Mouse (Mus musculus): Measurements from ENCODE around the gene Ttc37. TPM values are rescaled to one million over a fixed set of nuclear protein-coding genes. Genes with fewer than 3 reads are reported as not detected.

Ttc37 gene
- polyA plus RNA-seq, 1 experiment from 2014 or later, result 9.9 TPM

DNA sequence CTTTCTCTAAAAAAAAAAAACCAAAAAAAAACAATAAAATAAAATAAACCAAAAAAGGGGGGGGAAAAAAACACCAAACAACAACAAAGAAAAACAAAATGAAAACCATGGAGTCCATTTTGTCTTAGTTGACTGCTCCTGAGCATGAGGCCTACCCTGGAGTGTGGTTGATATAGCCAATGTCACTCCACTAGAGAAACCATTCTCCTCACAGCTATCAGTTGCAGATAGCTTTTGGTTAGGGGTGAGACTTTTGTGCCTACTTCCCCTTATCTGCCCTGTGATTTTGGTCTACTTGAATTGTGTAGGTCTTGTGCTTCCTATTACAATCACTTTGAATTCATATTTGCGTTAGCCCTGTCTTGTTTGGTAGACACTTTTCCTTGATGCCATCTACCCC lies 59.0 kb downstream of the Ttc37 start:
- Histone ChIP-seq H3K27me3 (ENCODE audit: control insufficient read depth, insufficient read depth, low read length) (no peaks in the 10 kb centered on the region), H3K4me1 (ENCODE audit: control insufficient read depth in 2 of 2, insufficient read depth in 2 of 2, low read length in 2 of 2) (no peaks in the 10 kb centered on the region), H3K36me3 (ENCODE audit: control insufficient read depth, insufficient read depth, low read length) (peaks cover 76% of the 10 kb centered on the region), H3K4me2 (ENCODE audit: low read length) (no peak overlapping the region), H3K27ac (replicated peaks in 1 of 2; ENCODE audit: control insufficient read depth in 1 of 2, insufficient read depth in 1 of 2, low read depth in 2 of 2, low read length in 2 of 2) (no peak overlapping the region), H3K9me3 (ENCODE audit: control insufficient read depth, low read length) (no peaks in the 10 kb centered on the region), H3K4me3 (ENCODE audit: control insufficient read depth in 1 of 2, insufficient read depth in 1 of 2, low read depth in 1 of 2, low read length in 2 of 2) (no peak overlapping the region), H3K9ac (ENCODE audit: low read length) (no peak overlapping the region)
- WGBS, result 91% methylated on average over 1 of the region's 1 CpGs
- no peak for ATAC-seq (ENCODE audit: insufficient number of reproducible peaks, insufficient read depth, low FRiP score, low read depth)

DNA sequence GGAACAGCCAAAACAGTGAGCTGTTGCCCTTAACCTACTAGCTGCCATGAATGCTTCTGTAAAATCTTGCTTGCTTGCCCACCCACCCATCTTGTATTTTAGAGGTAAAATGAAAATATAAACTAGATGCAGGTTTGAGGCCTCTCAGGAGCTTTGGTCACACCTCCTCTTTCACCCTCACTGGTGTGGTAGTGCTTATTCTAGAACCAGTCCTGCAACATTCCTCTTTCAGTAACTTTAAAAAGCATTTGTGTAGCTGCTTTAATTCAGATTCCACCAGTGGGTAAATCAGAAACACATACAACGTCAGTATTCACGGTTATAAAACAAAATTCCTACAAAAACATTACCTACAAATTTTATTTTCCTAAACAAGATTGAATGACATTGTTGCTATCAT lies 62.1 kb downstream of the Ttc37 start:
- no peak overlapping the region for H3K9ac ChIP-seq (ENCODE audit: low read length)
- H3K4me3 ChIP-seq (ENCODE audit: control insufficient read depth in 1 of 2, insufficient read depth in 1 of 2, low read depth in 1 of 2, low read length in 2 of 2), result no peak overlapping the region
- no peaks in the 10 kb centered on the region for H3K27me3 ChIP-seq (ENCODE audit: control insufficient read depth, insufficient read depth, low read length)
- no peak overlapping the region for H3K27ac ChIP-seq (replicated peaks in 1 of 2; ENCODE audit: control insufficient read depth in 1 of 2, insufficient read depth in 1 of 2, low read depth in 2 of 2, low read length in 2 of 2)
- no peak for ATAC-seq (ENCODE audit: insufficient number of reproducible peaks, insufficient read depth, low FRiP score, low read depth)
- 91% methylated on average over 2 of the region's 2 CpGs for WGBS
- peaks cover 55% of the 10 kb centered on the region for H3K36me3 ChIP-seq (ENCODE audit: control insufficient read depth, insufficient read depth, low read length)
- no peak overlapping the region for H3K4me2 ChIP-seq (ENCODE audit: low read length)
- H3K4me1 ChIP-seq (ENCODE audit: control insufficient read depth in 2 of 2, insufficient read depth in 2 of 2, low read length in 2 of 2), result no peaks in the 10 kb centered on the region
- H3K9me3 ChIP-seq (ENCODE audit: control insufficient read depth, low read length), result no peaks in the 10 kb centered on the region

DNA sequence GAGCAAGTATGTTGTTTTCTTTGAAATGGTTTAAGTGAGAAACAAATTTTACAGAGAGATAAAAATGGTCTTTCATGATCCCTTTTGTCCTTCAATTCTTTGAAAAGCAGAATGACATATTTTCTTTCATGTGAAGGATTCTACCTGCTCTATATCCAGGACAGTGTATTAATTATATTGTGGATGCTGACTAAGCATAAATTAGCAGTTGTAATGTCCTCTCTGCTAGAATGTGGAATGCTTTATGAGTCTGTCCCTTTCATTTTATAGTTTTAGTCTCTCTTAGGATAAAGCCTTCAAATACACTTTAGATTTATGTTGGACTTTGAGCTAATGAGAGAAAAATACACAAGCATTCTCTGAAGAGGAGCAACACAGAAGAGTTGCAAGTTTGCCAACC lies 75.8 kb downstream of the Ttc37 start:
- H3K4me2 ChIP-seq (ENCODE audit: low read length), result no peak overlapping the region
- no peaks in the 10 kb centered on the region for H3K4me1 ChIP-seq (ENCODE audit: control insufficient read depth in 2 of 2, insufficient read depth in 2 of 2, low read length in 2 of 2)
- H3K4me3 ChIP-seq (ENCODE audit: control insufficient read depth in 1 of 2, insufficient read depth in 1 of 2, low read depth in 1 of 2, low read length in 2 of 2), result no peak overlapping the region
- no peak overlapping the region for H3K27ac ChIP-seq (replicated peaks in 1 of 2; ENCODE audit: control insufficient read depth in 1 of 2, insufficient read depth in 1 of 2, low read depth in 2 of 2, low read length in 2 of 2)
- H3K9me3 ChIP-seq (ENCODE audit: control insufficient read depth, low read length), result peaks cover 4% of the 10 kb centered on the region; the same call in 1 of the 2 replicates
- no peak for ATAC-seq (ENCODE audit: insufficient number of reproducible peaks, insufficient read depth, low FRiP score, low read depth)
- peaks cover 37% of the 10 kb centered on the region for H3K36me3 ChIP-seq (ENCODE audit: control insufficient read depth, insufficient read depth, low read length)
- H3K9ac ChIP-seq (ENCODE audit: low read length), result no peak overlapping the region
- H3K27me3 ChIP-seq (ENCODE audit: control insufficient read depth, insufficient read depth, low read length), result no peaks in the 10 kb centered on the region

DNA sequence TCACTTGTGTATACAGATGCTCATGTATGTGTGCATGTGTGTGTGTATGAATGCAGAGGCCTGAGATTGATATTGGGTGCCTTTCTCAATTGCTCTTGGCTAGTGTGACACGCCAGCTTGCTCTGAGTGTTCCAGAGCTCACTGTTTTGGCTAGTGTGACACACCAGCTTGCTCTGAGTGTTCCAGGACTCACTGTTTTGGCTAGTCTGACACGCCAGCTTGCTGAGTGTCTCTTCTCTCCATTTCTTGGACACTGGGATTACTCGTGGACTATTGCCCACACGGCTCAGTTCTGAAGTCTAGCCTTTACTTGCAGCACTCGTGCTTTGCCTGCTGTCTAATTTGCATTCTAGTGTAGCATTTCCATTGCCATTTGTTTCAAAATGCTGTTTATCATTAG lies 80.2 kb downstream of the Ttc37 start:
- no peaks in the 10 kb centered on the region for H3K4me1 ChIP-seq (ENCODE audit: control insufficient read depth in 2 of 2, insufficient read depth in 2 of 2, low read length in 2 of 2)
- WGBS, result 92% methylated on average over 5 of the region's 5 CpGs

DNA sequence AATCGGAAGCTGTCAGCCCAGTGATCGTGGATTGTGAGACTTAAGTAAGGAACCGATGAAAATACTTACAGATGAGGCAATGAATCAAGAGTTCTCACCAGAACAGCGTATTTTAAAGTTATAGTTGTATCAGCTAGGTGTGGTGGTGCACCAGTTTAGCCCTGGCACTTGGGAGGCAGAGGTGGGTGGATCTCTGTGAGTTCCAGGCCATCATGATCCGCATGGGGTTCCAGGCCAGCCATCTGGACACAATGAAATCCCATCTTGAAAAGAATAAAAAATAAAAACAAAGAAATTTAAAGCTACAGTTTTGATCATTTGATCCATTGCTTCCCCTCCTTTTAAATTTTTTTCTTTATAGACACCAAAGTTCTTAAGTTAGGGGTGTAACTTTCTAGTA lies 89.1 kb downstream of the Ttc37 start:
- no peak overlapping the region for H3K4me3 ChIP-seq (ENCODE audit: control insufficient read depth in 1 of 2, insufficient read depth in 1 of 2, low read depth in 1 of 2, low read length in 2 of 2)
- no peaks in the 10 kb centered on the region for H3K27me3 ChIP-seq (ENCODE audit: control insufficient read depth, insufficient read depth, low read length)
- WGBS, result 92% methylated on average over 5 of the region's 5 CpGs
- ATAC-seq (ENCODE audit: insufficient number of reproducible peaks, insufficient read depth, low FRiP score, low read depth), result no peak
- H3K9ac ChIP-seq (ENCODE audit: low read length), result no peak overlapping the region
- no peaks in the 10 kb centered on the region for H3K4me1 ChIP-seq (ENCODE audit: control insufficient read depth in 2 of 2, insufficient read depth in 2 of 2, low read length in 2 of 2)
- no peak overlapping the region for H3K4me2 ChIP-seq (ENCODE audit: low read length)
- H3K36me3 ChIP-seq (ENCODE audit: control insufficient read depth, insufficient read depth, low read length), result peaks cover 50% of the 10 kb centered on the region
- H3K9me3 ChIP-seq (ENCODE audit: control insufficient read depth, low read length), result no peaks in the 10 kb centered on the region
- H3K27ac ChIP-seq (replicated peaks in 1 of 2; ENCODE audit: control insufficient read depth in 1 of 2, insufficient read depth in 1 of 2, low read depth in 2 of 2, low read length in 2 of 2), result no peak overlapping the region

More for the DNA sequence above, 80.2 kb downstream of the Ttc37 start:
- Histone ChIP-seq H3K4me2 (ENCODE audit: low read length) (no peak overlapping the region), H3K27me3 (ENCODE audit: control insufficient read depth, insufficient read depth, low read length) (no peaks in the 10 kb centered on the region), H3K36me3 (ENCODE audit: control insufficient read depth, insufficient read depth, low read length) (peaks cover 51% of the 10 kb centered on the region), H3K27ac (replicated peaks in 1 of 2; ENCODE audit: control insufficient read depth in 1 of 2, insufficient read depth in 1 of 2, low read depth in 2 of 2, low read length in 2 of 2) (no peak overlapping the region), H3K4me3 (ENCODE audit: control insufficient read depth in 1 of 2, insufficient read depth in 1 of 2, low read depth in 1 of 2, low read length in 2 of 2) (no peak overlapping the region), H3K9ac (ENCODE audit: low read length) (no peak overlapping the region), H3K9me3 (ENCODE audit: control insufficient read depth, low read length) (peaks cover 4% of the 10 kb centered on the region; the same call in 1 of the 2 replicates)
- no peak for ATAC-seq (ENCODE audit: insufficient number of reproducible peaks, insufficient read depth, low FRiP score, low read depth)

DNA sequence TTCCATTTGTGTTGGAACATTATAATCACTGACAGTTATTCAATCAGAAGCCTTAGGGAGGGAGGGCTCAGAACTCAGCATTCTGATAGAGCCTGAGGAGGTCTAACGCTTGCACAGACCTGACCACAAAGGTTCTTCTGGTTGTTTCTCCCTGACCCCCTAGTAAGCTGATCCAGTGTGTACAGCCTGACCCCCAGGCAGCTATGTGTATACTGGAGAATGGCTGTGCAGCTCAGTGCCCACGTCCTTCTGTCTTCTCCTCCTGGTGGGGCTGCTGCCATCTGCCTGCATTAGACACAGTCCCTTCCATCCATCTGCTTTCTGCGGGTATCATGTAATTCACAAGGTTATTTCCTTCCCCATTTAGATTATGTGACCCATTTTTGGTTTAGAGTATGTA lies 90.7 kb downstream of the Ttc37 start:
- no peak overlapping the region for H3K4me2 ChIP-seq (ENCODE audit: low read length)
- H3K4me3 ChIP-seq (ENCODE audit: control insufficient read depth in 1 of 2, insufficient read depth in 1 of 2, low read depth in 1 of 2, low read length in 2 of 2), result no peak overlapping the region
- H3K4me1 ChIP-seq (ENCODE audit: control insufficient read depth in 2 of 2, insufficient read depth in 2 of 2, low read length in 2 of 2), result no peaks in the 10 kb centered on the region
- H3K9ac ChIP-seq (ENCODE audit: low read length), result no peak overlapping the region
- H3K27ac ChIP-seq (replicated peaks in 1 of 2; ENCODE audit: control insufficient read depth in 1 of 2, insufficient read depth in 1 of 2, low read depth in 2 of 2, low read length in 2 of 2), result no peak overlapping the region
- H3K36me3 ChIP-seq (ENCODE audit: control insufficient read depth, insufficient read depth, low read length), result peaks cover 48% of the 10 kb centered on the region
- 96% methylated on average over 3 of the region's 3 CpGs for WGBS
- no peaks in the 10 kb centered on the region for H3K27me3 ChIP-seq (ENCODE audit: control insufficient read depth, insufficient read depth, low read length)
- ATAC-seq (ENCODE audit: insufficient number of reproducible peaks, insufficient read depth, low FRiP score, low read depth), result no peak
- H3K9me3 ChIP-seq (ENCODE audit: control insufficient read depth, low read length), result no peaks in the 10 kb centered on the region

DNA sequence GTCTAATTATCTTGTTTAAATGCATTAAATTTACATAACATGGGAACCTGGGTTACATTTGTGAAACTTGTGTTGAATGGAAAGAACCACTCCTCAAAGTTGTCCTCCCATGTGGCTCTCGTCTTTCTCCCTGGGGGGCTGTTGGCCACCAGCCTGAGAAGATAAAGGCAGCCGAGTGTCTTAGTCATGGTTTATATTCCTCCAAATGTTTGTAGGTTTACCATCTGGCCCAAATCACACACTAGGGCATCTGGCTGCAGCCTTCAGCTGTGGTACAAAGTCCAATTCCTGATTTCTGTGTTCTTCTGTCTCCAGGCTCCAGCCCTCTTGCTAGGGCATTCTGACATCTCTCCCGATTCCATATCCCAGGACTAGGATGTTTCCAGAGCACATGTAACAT lies 91.7 kb downstream of the Ttc37 start:
- Histone ChIP-seq H3K4me3 (ENCODE audit: control insufficient read depth in 1 of 2, insufficient read depth in 1 of 2, low read depth in 1 of 2, low read length in 2 of 2) (no peak overlapping the region), H3K9ac (ENCODE audit: low read length) (no peak overlapping the region), H3K27ac (replicated peaks in 1 of 2; ENCODE audit: control insufficient read depth in 1 of 2, insufficient read depth in 1 of 2, low read depth in 2 of 2, low read length in 2 of 2) (no peak overlapping the region), H3K36me3 (ENCODE audit: control insufficient read depth, insufficient read depth, low read length) (peaks cover 48% of the 10 kb centered on the region), H3K4me1 (ENCODE audit: control insufficient read depth in 2 of 2, insufficient read depth in 2 of 2, low read length in 2 of 2) (no peaks in the 10 kb centered on the region), H3K9me3 (ENCODE audit: control insufficient read depth, low read length) (no peaks in the 10 kb centered on the region), H3K27me3 (ENCODE audit: control insufficient read depth, insufficient read depth, low read length) (no peaks in the 10 kb centered on the region), H3K4me2 (ENCODE audit: low read length) (no peak overlapping the region)
- ATAC-seq (ENCODE audit: insufficient number of reproducible peaks, insufficient read depth, low FRiP score, low read depth), result no peak
- WGBS, result 77% methylated on average over 3 of the region's 3 CpGs

DNA sequence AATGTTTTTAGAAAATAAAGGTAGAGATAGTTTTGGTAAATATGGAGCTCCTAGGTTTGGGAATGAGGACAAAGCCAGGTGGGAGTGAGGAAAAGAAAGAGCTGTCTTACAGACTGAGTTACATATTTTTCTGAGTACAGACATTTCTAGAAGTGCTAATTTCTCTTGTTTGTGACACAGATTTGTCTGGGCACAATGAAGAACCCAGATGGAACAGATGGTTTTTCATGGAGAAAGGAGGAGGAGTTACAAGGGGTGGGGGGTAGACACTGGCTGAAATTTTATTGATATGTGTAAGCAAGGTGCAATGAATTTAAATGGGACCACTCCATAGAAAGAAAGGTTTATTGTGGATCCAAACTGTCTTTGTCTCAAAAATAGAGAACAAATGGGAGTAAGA lies 96.4 kb downstream of the Ttc37 start:
- Histone ChIP-seq H3K9me3 (ENCODE audit: control insufficient read depth, low read length) (no peaks in the 10 kb centered on the region), H3K4me3 (ENCODE audit: control insufficient read depth in 1 of 2, insufficient read depth in 1 of 2, low read depth in 1 of 2, low read length in 2 of 2) (no peak overlapping the region), H3K36me3 (ENCODE audit: control insufficient read depth, insufficient read depth, low read length) (peaks cover 31% of the 10 kb centered on the region), H3K27ac (replicated peaks in 1 of 2; ENCODE audit: control insufficient read depth in 1 of 2, insufficient read depth in 1 of 2, low read depth in 2 of 2, low read length in 2 of 2) (no peak overlapping the region), H3K4me2 (ENCODE audit: low read length) (no peak overlapping the region), H3K27me3 (ENCODE audit: control insufficient read depth, insufficient read depth, low read length) (no peaks in the 10 kb centered on the region), H3K4me1 (ENCODE audit: control insufficient read depth in 2 of 2, insufficient read depth in 2 of 2, low read length in 2 of 2) (no peaks in the 10 kb centered on the region), H3K9ac (ENCODE audit: low read length) (no peak overlapping the region)
- ATAC-seq (ENCODE audit: insufficient number of reproducible peaks, insufficient read depth, low FRiP score, low read depth), result no peak

Measured in heart, embryonic 14.5 days (tissue).